23 mouse cellular contexts compared by ENCODE assay signal in the genomic region with DNA sequence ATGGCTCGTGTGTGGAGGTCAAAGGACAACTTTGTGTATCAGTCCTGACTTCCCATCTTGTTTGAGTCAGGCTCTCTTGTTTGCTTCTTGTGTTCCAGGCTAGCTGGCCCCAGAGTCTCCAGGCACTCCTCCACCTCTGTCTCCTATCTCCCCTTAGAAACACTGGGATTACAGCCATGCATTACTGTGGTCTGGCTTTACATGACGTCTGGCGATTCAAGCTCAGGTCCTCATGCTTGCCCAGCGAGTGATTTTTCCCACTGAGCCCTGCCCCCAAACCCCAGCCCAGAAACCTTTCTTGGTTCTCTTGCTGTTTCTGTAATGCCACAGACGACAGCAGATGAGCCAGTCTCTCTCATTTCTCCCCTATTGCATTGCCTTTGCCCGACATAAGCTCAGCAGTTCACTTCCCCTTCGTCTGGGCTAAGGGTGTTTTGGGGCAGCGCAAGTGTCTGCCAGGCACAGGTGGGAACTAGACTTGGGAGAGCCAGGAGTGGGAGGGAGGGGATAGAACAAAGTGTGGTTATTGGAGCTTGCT. TPM values are rescaled to one million over a fixed set of nuclear protein-coding genes. Genes with fewer than 3 reads are reported as not detected.
DNase-seq lines count a peak whose midpoint lies in the region; ATAC-seq and TF ChIP-seq lines count a peak whose summit lies in the region.
"Had no signal": no experiment of that assay in that cellular context is flagged by ENCODE, and none has a peak within 500 bp of the region (broad histone marks: within the 10 kb centered on the region; RNA-seq: fewer than 3 reads in every experiment).

No protein-coding gene starts in this region.

- H3K4me2 ChIP-seq in heart, embryonic 13.5 days: no peak overlapping the region
- H3K4me2 ChIP-seq in hindbrain, embryonic 13.5 days: no peak overlapping the region
- H3K4me2 ChIP-seq: embryonic facial prominence, embryonic 15.5 days; forebrain, embryonic 15.5 days; heart, embryonic 11.5 days; hindbrain, embryonic 15.5 days had no signal

- H3K9ac ChIP-seq in heart, embryonic 13.5 days: no peak overlapping the region; the same call in 1 of the 2 replicates
- H3K9ac ChIP-seq in hindbrain, embryonic 13.5 days: no peak overlapping the region
- H3K9ac ChIP-seq: embryonic facial prominence, embryonic 15.5 days; forebrain, embryonic 15.5 days; hindbrain, embryonic 15.5 days had no signal

- H3K4me3 ChIP-seq in heart, embryonic 13.5 days: no peak overlapping the region
- no peak overlapping the region for H3K4me3 ChIP-seq in layer of hippocampus, adult 2 months
- no peak overlapping the region for H3K4me3 ChIP-seq in hindbrain, embryonic 13.5 days
- H3K4me3 ChIP-seq: embryonic facial prominence, embryonic 15.5 days; erythroblast, embryonic 14.5 days; forebrain, embryonic 15.5 days; hindbrain, embryonic 10.5 days; hindbrain, embryonic 15.5 days had no signal

- 57% methylated on average over 8 of the region's 8 CpGs for WGBS in heart, embryonic 13.5 days
- WGBS in hindbrain, embryonic 13.5 days: 76% methylated on average over 8 of the region's 8 CpGs

- no peak for ATAC-seq in heart, embryonic 13.5 days (ENCODE audit: extremely low read depth, insufficient number of reproducible peaks, low FRiP score, low TSS enrichment)
- 0 out of 2 replicates have a peak, but pooled peaks have one; percentile 16 for ATAC-seq in granulocyte monocyte progenitor cell, adult 5-6 weeks (replicated peaks; ENCODE audit: poor library complexity, severe bottlenecking)
- no peak for ATAC-seq in hindbrain, embryonic 13.5 days (ENCODE audit: low FRiP score)
- ATAC-seq: forebrain, embryonic 15.5 days; inflammation-experienced regulatory T-cells, adult 6 months had no signal

- no peaks in the 10 kb centered on the region for H3K36me3 ChIP-seq in heart, embryonic 13.5 days
- H3K36me3 ChIP-seq in hindbrain, embryonic 13.5 days: no peaks in the 10 kb centered on the region
- H3K36me3 ChIP-seq: embryonic facial prominence, embryonic 15.5 days; forebrain, embryonic 15.5 days; hindbrain, embryonic 10.5 days; hindbrain, embryonic 15.5 days had no signal

- no peaks in the 10 kb centered on the region for H3K27me3 ChIP-seq in heart, embryonic 13.5 days (replicated peaks)
- H3K27me3 ChIP-seq in hindbrain, embryonic 13.5 days: peaks cover 7% of the 10 kb centered on the region; the same call in 1 of the 2 replicates
- H3K27me3 ChIP-seq: embryonic facial prominence, embryonic 15.5 days; forebrain, embryonic 15.5 days; hindbrain, embryonic 15.5 days had no signal

- no peaks in the 10 kb centered on the region for H3K9me3 ChIP-seq in heart, embryonic 13.5 days
- H3K9me3 ChIP-seq in hindbrain, embryonic 13.5 days: no peaks in the 10 kb centered on the region
- H3K9me3 ChIP-seq: embryonic facial prominence, embryonic 15.5 days; forebrain, embryonic 15.5 days; hindbrain, embryonic 10.5 days; hindbrain, embryonic 15.5 days had no signal

- intact Hi-C loops in heart, postnatal 36 days (cut with DNase I): no loop called here

- no peak for DNase-seq in heart, postnatal 36 days
- peak; percentile 61 for DNase-seq in layer of hippocampus, adult 9-11 months
- DNase-seq in layer of hippocampus, adult 2 months (ENCODE audit: low spot score in 2 of 2): no peak
- DNase-seq in right cerebral cortex, postnatal 25 days: peak; percentile 3
- no peak for DNase-seq in right cerebral cortex, postnatal 14 days
- DNase-seq: adrenal gland, adult 8-10 months; adrenal gland, postnatal 36 days; cerebellum, adult 2 months; cerebellum, postnatal 10 days; gastrocnemius, postnatal 36 days; heart, postnatal 10 days had no signal

- no peak for TF ChIP-seq CTCF in layer of hippocampus, adult 2 months (conservative IDR thresholded peaks at IDR 0.05)

- peak overlapping the region; percentile 6 for H3K27ac ChIP-seq in heart, embryonic 13.5 days (replicated peaks)
- no peak overlapping the region; the same call in 1 of the 2 replicates for H3K27ac ChIP-seq in layer of hippocampus, adult 2 months
- no peak overlapping the region for H3K27ac ChIP-seq in hindbrain, embryonic 13.5 days
- H3K27ac ChIP-seq: embryonic facial prominence, embryonic 15.5 days; forebrain, embryonic 15.5 days; hindbrain, embryonic 10.5 days; hindbrain, embryonic 15.5 days had no signal

- H3K4me1 ChIP-seq in heart, embryonic 13.5 days: peaks cover 63% of the 10 kb centered on the region
- H3K4me1 ChIP-seq in hindbrain, embryonic 13.5 days (replicated peaks): peaks cover 15% of the 10 kb centered on the region

RNA-seq across cellular contexts. Expression of gene March10, which starts 8.0 kb away (rescaled TPM):
- 0.36 TPM in 1 of 2 replicates, not detected in the other for polyA plus RNA-seq in heart, embryonic 13.5 days (2015; fragmentation: Nextera tagmentation; extraction: Ambion mirVana)
- not detected for total RNA-seq in heart, postnatal 36 days (2021)
- total RNA-seq in layer of hippocampus, adult 2 months (2021): under 1 TPM; 0.79 to 0.87 TPM
- not detected in 2 replicates for total RNA-seq in granulocyte monocyte progenitor cell, adult 5-6 weeks (2014; fragmentation: Nextera tagmentation)
- total RNA-seq in granulocyte monocyte progenitor cell, adult 5-6 weeks (2017): not detected in 2 replicates
- polyA plus RNA-seq in hindbrain, embryonic 13.5 days (2015; fragmentation: Nextera tagmentation; extraction: Ambion mirVana): 0.42 and 0.56 TPM in 2 replicates
- total RNA-seq: adrenal gland, adult 8-10 months; adrenal gland, postnatal 36 days; gastrocnemius, adult 8-10 months; gastrocnemius, postnatal 36 days; heart, postnatal 10 days had no signal
- polyA plus RNA-seq: erythroblast, embryonic 14.5 days; forebrain, embryonic 11.5 days; inflammation-experienced regulatory T-cells, adult 6 months had no signal

Comparison
In these comparisons a context has a peak if more than half of its experiments do, and no peak if none do; other contexts are left out.
1. DNase-seq: peak in layer of hippocampus, adult 9-11 months (single experiment) and right cerebral cortex, postnatal 25 days (single experiment); none in heart, postnatal 36 days (0 of 2), layer of hippocampus, adult 2 months (0 of 2) and right cerebral cortex, postnatal 14 days (single experiment).